Mouse (Mus musculus) liver, embryonic 14.5 days (tissue): ENCODE measurements around the gene Smpd3.

Experiments used
- CTCF ChIP-seq: IDR thresholded peaks from 2 replicates; pipeline ENCODE4 v1.5.1; 2016; ENCODE audit warnings: antibody characterized with exemption, low read depth, control low read depth
- EP300 ChIP-seq: IDR thresholded peaks from 2 replicates; pipeline ENCODE4 v1.6.1; 2016; ENCODE audit warnings: antibody characterized with exemption, low read depth

GRCm38 (mm10) chr8:106306076-106306475 lies 31.7 kb downstream of the Smpd3 start:
- no peak for TF ChIP-seq CTCF
- TF ChIP-seq EP300 = no peak
